Mouse (Mus musculus) urinary bladder, postnatal 10 days (tissue): ENCODE results near the gene P2rx3.

Experiments used
- DNase-seq: peaks from one replicate; pipeline ENCODE4 v3.0.0; 2022; ENCODE audit warnings: low spot score

P2rx3 gene

GRCm38 (mm10) chr2:85043623-85044022, 6.4 kb upstream of the P2rx3 start:
- no peak for DNase-seq

- no peak for DNase-seq
These were observed 1.1 kb upstream of the P2rx3 start for GRCm38 (mm10) chr2:85038336-85038735.

- DNase-seq = no peak
These were observed 685 bp downstream of the P2rx3 start for GRCm38 (mm10) chr2:85036507-85037046.

GRCm38 (mm10) chr2:85034169-85034568, 3.1 kb downstream of the P2rx3 start:
- DNase-seq = no peak

- no peak for DNase-seq
These were observed 4.1 kb downstream of the P2rx3 start for GRCm38 (mm10) chr2:85033121-85033520.

GRCm38 (mm10) chr2:85030989-85031388, 6.3 kb downstream of the P2rx3 start:
- DNase-seq = no peak

- DNase-seq = no peak
These were observed 7.4 kb downstream of the P2rx3 start for GRCm38 (mm10) chr2:85029897-85030296.

- DNase-seq = no peak
These were observed 10.0 kb downstream of the P2rx3 start for GRCm38 (mm10) chr2:85027281-85027680.

GRCm38 (mm10) chr2:85026178-85026577, 11.1 kb downstream of the P2rx3 start:
- DNase-seq = no peak

- DNase-seq = no peak
These were observed 15.2 kb downstream of the P2rx3 start for GRCm38 (mm10) chr2:85022043-85022442.

GRCm38 (mm10) chr2:85014588-85014982, 22.7 kb downstream of the P2rx3 start:
- no peak for DNase-seq

GRCm38 (mm10) chr2:85013826-85014587, 23.3 kb downstream of the P2rx3 start:
- DNase-seq = no peak

- DNase-seq = no peak
These were observed 24.6 kb downstream of the P2rx3 start for GRCm38 (mm10) chr2:85012679-85013078.

GRCm38 (mm10) chr2:85011906-85012604, 25.2 kb downstream of the P2rx3 start:
- no peak for DNase-seq

- no peak for DNase-seq
These were observed 28.1 kb downstream of the P2rx3 start for GRCm38 (mm10) chr2:85009212-85009611.

GRCm38 (mm10) chr2:85007729-85008128, 29.5 kb downstream of the P2rx3 start:
- DNase-seq = no peak

GRCm38 (mm10) chr2:85006600-85006999, 30.7 kb downstream of the P2rx3 start:
- DNase-seq = no peak

- DNase-seq = no peak
These were observed 32.9 kb downstream of the P2rx3 start for GRCm38 (mm10) chr2:85004341-85004740.

GRCm38 (mm10) chr2:85002575-85002974, 34.7 kb downstream of the P2rx3 start:
- DNase-seq = no peak

- DNase-seq = no peak
These were observed 35.8 kb downstream of the P2rx3 start for GRCm38 (mm10) chr2:85001497-85001896.

GRCm38 (mm10) chr2:84999486-85000181, 37.6 kb downstream of the P2rx3 start:
- no peak for DNase-seq

GRCm38 (mm10) chr2:84996376-84996775, 40.9 kb downstream of the P2rx3 start:
- no peak for DNase-seq

- no peak for DNase-seq
These were observed 49.3 kb downstream of the P2rx3 start, which contains the start of gene Prg3 for GRCm38 (mm10) chr2:84987930-84988329. Prg3 (plus strand) TSS chr2:84988215.
